Mouse (Mus musculus): ENCODE measurements around the gene Aldh1a2. TPM values are rescaled to one million over a fixed set of nuclear protein-coding genes. Genes with fewer than 3 reads are reported as not detected.

The Aldh1a2 gene
- total RNA-seq, 2 experiments from 2014 or later, result 5.4 to 5.6 TPM

DNA sequence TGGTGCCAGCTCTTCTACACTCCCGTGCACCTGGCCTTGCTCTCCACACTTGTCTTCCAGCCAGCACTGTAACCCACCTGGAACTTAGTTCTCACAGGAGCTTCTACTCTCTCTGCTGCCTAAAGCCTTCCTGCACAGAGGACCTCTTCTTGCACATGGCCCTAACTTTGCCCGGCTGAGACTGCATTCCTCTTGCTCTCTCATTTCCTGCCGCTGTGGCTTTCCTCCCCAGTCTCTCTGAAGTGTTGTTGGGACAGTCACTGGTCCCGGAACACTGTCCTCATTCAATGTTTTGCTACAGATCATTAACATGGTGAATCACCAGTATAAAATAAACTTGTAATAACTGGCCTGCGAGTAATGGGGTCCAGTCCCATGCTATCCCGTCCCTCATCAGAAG, 73.1 kb downstream of the Aldh1a2 start:
- DNase-seq (ENCODE audit: low spot score in 2 of 2), result no peak

GRCm38 (mm10) chr9:71289810-71290209, 74.2 kb downstream of the Aldh1a2 start:
- no peak for DNase-seq (ENCODE audit: low spot score in 2 of 2)

DNA sequence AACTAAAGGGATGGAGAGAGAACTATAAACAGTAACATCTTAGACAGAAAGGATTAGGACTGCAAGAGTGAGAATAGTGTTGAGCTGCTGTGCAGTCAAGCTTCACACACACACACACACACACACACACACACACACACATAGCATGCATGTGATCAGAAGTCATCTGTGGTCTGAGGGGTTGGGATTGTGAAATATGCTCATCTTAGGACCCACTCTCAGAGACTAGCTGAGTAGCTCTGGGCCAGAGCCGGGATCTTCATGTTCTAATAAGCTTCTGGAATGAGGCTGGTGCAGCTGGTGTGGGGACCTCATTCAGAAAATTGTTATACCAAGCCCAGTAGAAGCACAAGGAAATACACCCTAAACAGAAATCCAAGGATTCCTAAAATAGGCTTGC, 75.1 kb downstream of the Aldh1a2 start:
- peak in 1 of 2 experiments; percentile 5 for DNase-seq (ENCODE audit: low spot score in 2 of 2)

DNA sequence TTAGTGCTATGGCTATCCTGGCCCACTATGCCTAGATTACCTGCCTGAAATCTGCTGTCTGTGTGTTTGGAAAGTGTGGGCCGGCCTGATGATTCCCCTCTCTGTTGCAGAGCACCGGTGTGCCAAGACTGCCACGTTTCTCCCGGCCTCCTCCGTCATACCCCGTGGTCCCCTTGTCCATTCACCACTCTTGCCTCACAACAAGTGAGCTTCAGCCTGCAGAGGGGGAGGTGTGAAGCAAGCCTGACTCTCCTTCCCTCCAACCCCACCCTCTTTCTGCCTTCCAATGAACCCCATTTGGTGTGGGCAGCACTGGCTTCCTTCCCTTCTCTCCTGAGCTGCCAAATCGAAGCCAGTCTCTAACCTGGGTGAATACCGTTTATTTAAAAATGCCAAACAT, 79.9 kb downstream of the Aldh1a2 start:
- no peak for DNase-seq (ENCODE audit: low spot score in 2 of 2)

DNA sequence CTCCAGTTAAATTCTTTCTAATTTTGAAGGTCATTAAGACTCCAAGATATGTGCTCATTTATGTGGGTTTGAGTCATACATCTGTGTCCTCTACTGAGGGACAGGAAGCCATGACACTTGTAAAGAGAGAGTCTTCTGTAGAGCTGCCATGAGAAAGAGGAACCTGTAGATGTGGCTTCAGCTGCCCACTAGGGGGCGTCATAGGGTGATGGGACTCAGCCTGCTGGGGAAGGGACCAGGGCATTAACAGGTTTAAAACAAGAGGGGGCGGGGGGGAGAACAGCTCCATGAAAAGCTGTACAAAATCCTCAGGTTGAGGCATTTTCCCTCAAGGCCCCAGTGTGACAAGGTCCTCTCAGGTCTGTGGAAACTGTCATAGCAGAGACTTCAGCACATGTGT, 88.0 kb downstream of the Aldh1a2 start:
- no peak for DNase-seq (ENCODE audit: low spot score in 2 of 2)

DNA sequence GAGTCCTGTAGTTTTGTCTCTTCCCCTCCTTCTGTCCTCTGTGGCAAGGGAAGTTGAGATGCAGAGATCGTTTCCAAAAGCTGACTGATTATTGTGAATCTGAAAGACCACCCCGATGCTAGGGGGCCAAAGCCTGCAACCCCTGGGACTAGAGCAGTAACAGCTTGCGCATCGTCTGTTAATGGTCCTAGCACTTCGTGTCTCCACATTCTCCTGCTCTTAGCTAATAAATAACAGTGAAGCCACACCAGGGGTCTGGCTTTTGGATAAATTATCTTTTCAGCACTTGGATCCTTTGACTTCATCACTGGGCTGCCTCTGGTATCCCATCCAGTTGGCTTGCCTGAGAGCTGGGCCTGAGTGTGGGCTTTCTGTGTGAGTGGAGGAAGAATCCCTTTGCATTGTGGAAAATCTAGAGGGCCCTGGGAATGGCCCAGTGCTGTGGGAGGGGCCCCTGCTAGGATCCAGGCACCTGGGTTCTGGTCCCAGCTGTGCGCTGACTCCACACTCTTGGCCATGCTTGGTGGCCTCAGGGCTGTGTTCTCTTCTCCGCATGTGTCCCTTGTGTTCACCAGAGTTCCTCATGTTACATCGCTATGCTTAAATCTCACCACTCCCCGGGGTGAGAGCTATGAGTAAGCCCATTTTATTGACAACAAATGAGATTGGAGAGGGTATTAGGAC, 91.7 kb downstream of the Aldh1a2 start:
- DNase-seq (ENCODE audit: low spot score in 2 of 2), result no peak

DNA sequence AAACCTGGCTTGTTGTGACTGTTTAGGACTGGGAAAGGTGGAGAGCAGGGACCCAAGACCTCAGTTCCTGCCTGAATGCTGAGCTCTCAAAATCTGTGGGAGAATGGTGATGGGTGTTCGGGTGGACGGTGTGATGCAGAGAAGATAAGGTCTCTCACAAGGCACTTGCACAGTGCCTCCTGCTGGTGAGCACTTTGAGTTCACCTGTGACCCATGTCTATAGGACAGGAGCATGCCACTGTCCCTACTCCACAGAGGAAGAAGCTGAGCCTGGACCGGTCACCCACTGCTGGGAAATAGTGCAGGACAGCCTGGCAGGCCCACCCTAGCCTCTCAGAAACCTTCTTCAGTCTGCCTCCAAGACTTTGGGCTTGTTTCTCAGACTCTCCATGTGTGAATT, 100.4 kb downstream of the Aldh1a2 start:
- no peak for DNase-seq (ENCODE audit: low spot score in 2 of 2)

GRCm38 (mm10) chr9:71317096-71317920, 101.7 kb downstream of the Aldh1a2 start:
- no peak for DNase-seq (ENCODE audit: low spot score in 2 of 2)

DNA sequence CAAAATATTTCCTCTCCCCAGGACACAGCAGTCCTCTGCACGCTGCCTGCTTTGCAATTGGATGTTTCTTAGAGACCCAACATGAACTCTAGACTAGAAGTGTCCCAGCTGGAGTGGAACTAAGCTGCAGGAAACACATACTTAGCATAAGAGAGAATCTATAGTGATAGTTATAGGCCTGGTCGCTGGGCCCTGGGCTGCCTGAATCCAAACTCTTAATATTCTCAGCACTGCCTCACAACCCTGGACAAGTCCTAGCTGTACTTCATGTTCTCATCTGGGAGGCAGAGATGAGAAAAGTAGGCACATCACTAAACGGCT, 102.3 kb downstream of the Aldh1a2 start:
- no peak for DNase-seq (ENCODE audit: low spot score in 2 of 2)

DNA sequence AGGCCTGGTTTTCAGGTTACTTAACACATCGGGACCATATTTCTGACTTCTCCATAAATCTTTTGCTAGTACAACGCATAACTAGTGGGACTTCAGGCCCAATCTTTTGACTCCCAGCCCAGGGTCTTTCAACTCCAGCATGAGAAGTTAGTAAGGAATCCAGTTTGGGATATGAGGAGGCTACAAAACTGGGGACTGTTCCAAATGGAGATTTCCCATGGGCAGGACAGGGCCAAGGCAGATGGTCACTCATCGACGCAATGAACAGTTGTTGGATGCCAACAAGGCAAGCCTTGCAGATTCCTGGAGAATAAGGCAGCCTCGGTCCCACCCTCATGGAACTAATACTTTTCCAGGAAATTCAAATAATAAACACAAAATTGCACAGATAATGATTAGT, 104.2 kb downstream of the Aldh1a2 start:
- DNase-seq (ENCODE audit: low spot score in 2 of 2), result no peak

DNA sequence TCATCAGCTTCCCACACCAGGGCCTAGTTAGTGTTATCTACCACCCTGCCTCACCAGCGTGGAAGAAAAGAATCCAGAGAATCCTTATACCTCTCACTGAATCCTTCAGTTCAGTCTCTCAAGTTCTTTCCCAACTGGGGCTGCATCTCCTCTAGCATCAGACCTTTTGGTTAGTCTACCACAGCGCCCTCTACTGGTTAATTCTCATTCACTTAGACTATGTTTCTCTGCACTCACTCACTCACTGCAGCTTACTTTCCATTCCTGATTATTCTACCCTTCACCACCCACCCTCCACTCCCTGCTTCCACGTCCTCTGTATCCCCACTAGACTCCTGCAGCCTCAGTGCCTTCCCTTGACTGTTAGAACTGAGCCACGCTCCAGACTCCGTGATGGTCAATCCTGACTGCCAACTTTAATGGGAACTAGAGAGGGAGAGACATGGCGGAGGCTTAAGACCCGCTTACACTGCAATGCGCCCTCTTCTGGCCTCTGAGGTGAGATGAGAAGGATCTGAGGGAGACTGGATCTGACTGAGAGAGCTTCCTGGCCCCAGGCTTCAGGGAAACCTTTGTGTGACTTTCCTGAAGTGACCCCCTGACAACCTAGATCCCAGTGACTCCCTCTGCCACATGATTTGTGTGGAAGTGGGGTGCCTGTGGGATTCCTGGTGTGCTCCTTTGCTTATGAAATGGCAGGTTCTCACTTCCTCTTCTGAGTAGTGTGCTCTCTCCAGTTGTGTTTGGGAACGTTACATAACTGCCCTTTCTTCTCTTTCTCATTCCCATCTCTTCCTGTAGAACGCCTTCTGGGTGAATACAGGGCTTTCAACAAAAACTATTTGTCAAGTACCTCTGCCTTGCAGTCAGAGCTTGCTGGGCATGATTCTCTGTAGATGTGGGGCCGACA, 104.9 kb downstream of the Aldh1a2 start:
- DNase-seq (ENCODE audit: low spot score in 2 of 2), result peak in 1 of 2 experiments; percentile 1

GRCm38 (mm10) chr9:71321436-71321835, 105.8 kb downstream of the Aldh1a2 start:
- DNase-seq (ENCODE audit: low spot score in 2 of 2), result no peak

- no peak for DNase-seq (ENCODE audit: low spot score in 2 of 2)
These were observed 106.3 kb downstream of the Aldh1a2 start for GRCm38 (mm10) chr9:71321871-71322270.

GRCm38 (mm10) chr9:71323303-71323952, 107.8 kb downstream of the Aldh1a2 start:
- no peak for DNase-seq (ENCODE audit: low spot score in 2 of 2)

GRCm38 (mm10) chr9:71324060-71324459, 108.5 kb downstream of the Aldh1a2 start:
- no peak for DNase-seq (ENCODE audit: low spot score in 2 of 2)

- no peak for DNase-seq (ENCODE audit: low spot score in 2 of 2)
These were observed 110.7 kb downstream of the Aldh1a2 start for GRCm38 (mm10) chr9:71326261-71326660.

- DNase-seq (ENCODE audit: low spot score in 2 of 2), result no peak
These were observed 116.1 kb downstream of the Aldh1a2 start for GRCm38 (mm10) chr9:71331661-71332060.

- no peak for DNase-seq (ENCODE audit: low spot score in 2 of 2)
These were observed 121.1 kb downstream of the Aldh1a2 start for GRCm38 (mm10) chr9:71336674-71337073.

GRCm38 (mm10) chr9:71337425-71337824, 121.8 kb downstream of the Aldh1a2 start:
- no peak for DNase-seq (ENCODE audit: low spot score in 2 of 2)

DNA sequence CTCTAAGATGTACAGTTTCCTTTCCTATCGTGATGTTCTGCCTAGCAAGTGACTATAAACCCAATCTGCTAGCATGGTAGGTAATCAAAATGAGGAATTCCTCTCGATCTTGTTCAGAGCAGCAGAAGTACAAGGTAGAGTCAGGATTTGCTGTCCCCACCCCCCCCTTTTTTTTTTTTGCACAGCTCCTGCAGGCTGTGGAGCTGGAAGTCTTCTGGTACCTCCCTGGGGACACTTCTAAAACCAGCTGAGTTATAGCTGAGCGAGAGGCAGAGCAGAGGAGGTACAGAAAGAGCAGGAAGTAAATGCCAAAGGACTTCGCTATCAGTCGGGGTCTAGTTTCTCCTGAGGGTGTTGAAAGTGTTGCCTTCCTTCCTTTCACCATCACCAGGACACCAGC, 124.5 kb downstream of the Aldh1a2 start:
- DNase-seq (ENCODE audit: low spot score in 2 of 2), result no peak

Measured in layer of hippocampus, adult 18-20 months (tissue).